Mouse (Mus musculus) neural tube, embryonic 11.5 days (tissue): ENCODE data around the gene Rusc2. TPM values are rescaled to one million over a fixed set of nuclear protein-coding genes. Genes with fewer than 3 reads are reported as not detected.

Experiments used
- ATAC-seq: fragments of 200-750 bp; cut with Nextera tagmentation; 2 replicates; pipeline ENCODE4 v1.8.0; 2017; ENCODE audit warnings: moderate number of reproducible peaks, mild to moderate bottlenecking, moderate TSS enrichment, moderate library complexity; ENCODE audit not compliant: insufficient read depth, low FRiP score, low TSS enrichment
- DNase-seq: peaks from one replicate; pipeline ENCODE4 v3.0.0-alpha.2; 2015; ENCODE audit warnings: low spot score
- H3K27ac ChIP-seq: fragments of 300-500 bp; sonication (generic); 2 replicates; pipeline ENCODE4 v1.5.1; 2014; ENCODE audit warnings: low read depth, mild to moderate bottlenecking, low read length
- H3K27me3 ChIP-seq: fragments of 300-500 bp; sonication (generic); 2 replicates; pipeline ENCODE4 v1.6.1; 2014; ENCODE audit warnings: mild to moderate bottlenecking, low read length, mixed read lengths; ENCODE audit not compliant: control insufficient read depth, insufficient read depth
- H3K36me3 ChIP-seq: fragments of 300-500 bp; sonication (generic); 2 replicates; pipeline ENCODE4 v1.6.1; 2014; ENCODE audit warnings: mild to moderate bottlenecking, low read length, moderate library complexity, mixed read lengths; ENCODE audit not compliant: control insufficient read depth, insufficient read depth
- H3K4me1 ChIP-seq: fragments of 300-500 bp; sonication (generic); 2 replicates; pipeline ENCODE4 v1.6.1; 2014; ENCODE audit warnings: low read length, mixed read lengths; ENCODE audit not compliant: control insufficient read depth, insufficient read depth
- H3K4me2 ChIP-seq: fragments of 300-500 bp; sonication (generic); 2 replicates; pipeline ENCODE4 v1.6.1; 2014; ENCODE audit warnings: low read depth, mild to moderate bottlenecking, moderate library complexity
- H3K4me3 ChIP-seq: fragments of 300-500 bp; sonication (generic); 2 replicates; pipeline ENCODE4 v1.5.1; 2014; ENCODE audit warnings: low read depth, low read length
- H3K9ac ChIP-seq: fragments of 300-500 bp; sonication (generic); 2 replicates; pipeline ENCODE4 v1.6.1; 2014; ENCODE audit warnings: mild to moderate bottlenecking, low read length
- H3K9me3 ChIP-seq: fragments of 300-500 bp; sonication (generic); 2 replicates; pipeline ENCODE4 v1.6.1; 2016; ENCODE audit warnings: low read length; ENCODE audit not compliant: control insufficient read depth
- WGBS: fragments of 180-500 bp; shearing (Covaris S2); extraction: QIAGEN DNeasy Blood & Tissue Kit; methylation state at CpG from one replicate; pipeline ENCODE4 v1.1.7; 2014; 5-methylcytosine and 5-hydroxymethylcytosine counted together
- polyA plus RNA-seq: library from polyadenylated mRNA; unstranded; fragments of >200 nt; fragmentation: Nextera tagmentation; extraction: Ambion mirVana; gene quantifications from 2 replicates; pipeline ENCODE4 v1.2.1, GENCODE M21; 2014

The Rusc2 gene
- polyA plus RNA-seq, 1 experiment from 2014 or later = 17.9 TPM

DNA sequence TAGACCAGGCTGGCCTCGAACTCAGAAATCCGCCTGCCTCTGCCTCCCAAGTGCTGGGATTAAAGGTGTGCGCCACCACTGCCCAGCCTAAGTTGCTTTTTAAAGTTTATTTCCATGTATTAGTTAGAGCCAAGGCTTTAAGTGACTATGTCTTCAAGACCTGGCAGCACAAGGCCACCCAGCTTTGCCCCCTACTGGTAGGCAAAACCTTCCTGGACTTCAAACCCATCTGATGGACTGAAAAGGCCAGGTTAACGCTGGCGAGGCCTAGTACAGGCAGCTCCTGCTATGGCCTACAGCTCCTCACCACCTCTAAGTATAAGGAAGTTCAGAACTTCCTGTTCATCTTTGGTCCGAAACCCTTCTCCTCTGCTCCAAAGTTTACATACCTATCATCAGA is 94.8 kb downstream of the Rusc2 start:
- WGBS = 87% methylated on average over 6 of the region's 6 CpGs
- no peak for ATAC-seq
- Histone ChIP-seq H3K27me3 (no peaks in the 10 kb centered on the region), H3K9ac (no peak overlapping the region), H3K36me3 (no peaks in the 10 kb centered on the region), H3K4me3 (no peak overlapping the region), H3K9me3 (no peaks in the 10 kb centered on the region), H3K4me2 (no peak overlapping the region), H3K27ac (no peak overlapping the region), H3K4me1 (no peaks in the 10 kb centered on the region)
- DNase-seq = no peak

Other genes with a start within 250 kb of the Rusc2 start
- gene Atp8b5, start 114.8 kb upstream of the Rusc2 start, polyA plus RNA-seq = 0.35 and 0.52 TPM in 2 replicates
- 0.20 TPM in 1 of 2 replicates, not detected in the other for gene Fam166b, start 47.2 kb downstream of the Rusc2 start, polyA plus RNA-seq
- gene Tesk1, start 60.0 kb downstream of the Rusc2 start, polyA plus RNA-seq = 8.6 and 9.5 TPM in 2 replicates
- gene Cd72, start 72.6 kb downstream of the Rusc2 start, polyA plus RNA-seq = 2.1 and 2.8 TPM in 2 replicates
- not detected in 2 replicates for gene Sit1, start 101.8 kb downstream of the Rusc2 start, polyA plus RNA-seq
- 46.6 and 55.9 TPM in 2 replicates for gene Ccdc107, start 110.9 kb downstream of the Rusc2 start, polyA plus RNA-seq
- gene Arhgef39, start 117.7 kb downstream of the Rusc2 start, polyA plus RNA-seq = 36.7 and 39.3 TPM in 2 replicates
- gene Car9, start 125.0 kb downstream of the Rusc2 start, polyA plus RNA-seq = 0.23 and 0.44 TPM in 2 replicates
- 101 and 127 TPM in 2 replicates for gene Tpm2, start 141.8 kb downstream of the Rusc2 start, polyA plus RNA-seq
- gene Creb3, start 180.4 kb downstream of the Rusc2 start, polyA plus RNA-seq = 56.0 and 62.5 TPM in 2 replicates
- 42.1 and 48.8 TPM in 2 replicates for gene Tln1, start 180.7 kb downstream of the Rusc2 start, polyA plus RNA-seq
- 26.5 and 32.1 TPM in 2 replicates for gene Rgp1, start 196.7 kb downstream of the Rusc2 start, polyA plus RNA-seq
- gene Gba2, start 196.9 kb downstream of the Rusc2 start, polyA plus RNA-seq = 29.8 and 30.8 TPM in 2 replicates
- gene Msmp, start 202.5 kb downstream of the Rusc2 start, polyA plus RNA-seq = 1.8 and 2.4 TPM in 2 replicates
- 29.0 and 37.4 TPM in 2 replicates for gene Npr2, start 250.0 kb downstream of the Rusc2 start, polyA plus RNA-seq